Mouse (Mus musculus) forebrain, embryonic 15.5 days (tissue): ENCODE results near the gene Rogdi. TPM values are rescaled to one million over a fixed set of nuclear protein-coding genes. Genes with fewer than 3 reads are reported as not detected.

Source experiments
- ATAC-seq: fragments of 200-750 bp; cut with Nextera tagmentation; replicated peaks from 2 replicates; pipeline ENCODE4 v1.8.0; 2017; ENCODE audit warnings: mild to moderate bottlenecking, moderate TSS enrichment, moderate library complexity
- H3K27ac ChIP-seq: fragments of 300-500 bp; sonication (generic); replicated peaks from 2 replicates; pipeline ENCODE4 v1.5.1; 2015; ENCODE audit warnings: mild to moderate bottlenecking, inconsistent platforms
- H3K27me3 ChIP-seq: fragments of 300-500 bp; sonication (generic); 2 replicates; pipeline ENCODE4 v1.6.1; 2015; ENCODE audit warnings: inconsistent platforms
- H3K36me3 ChIP-seq: fragments of 300-500 bp; sonication (generic); 2 replicates; pipeline ENCODE4 v1.6.1; 2015; ENCODE audit warnings: mild to moderate bottlenecking, inconsistent platforms
- H3K4me1 ChIP-seq: fragments of 300-500 bp; sonication (generic); 2 replicates; pipeline ENCODE4 v1.6.1; 2015; ENCODE audit warnings: inconsistent platforms
- H3K4me2 ChIP-seq: fragments of 300-500 bp; sonication (generic); replicated peaks from 2 replicates; pipeline ENCODE4 v1.6.1; 2015; ENCODE audit warnings: mild to moderate bottlenecking, inconsistent platforms
- H3K4me3 ChIP-seq: fragments of 300-500 bp; sonication (generic); 2 replicates; pipeline ENCODE4 v1.5.1; 2015; ENCODE audit warnings: mild to moderate bottlenecking, inconsistent platforms
- H3K9ac ChIP-seq: fragments of 300-500 bp; sonication (generic); replicated peaks from 2 replicates; pipeline ENCODE4 v1.6.1; 2015; ENCODE audit warnings: mild to moderate bottlenecking, inconsistent platforms
- H3K9me3 ChIP-seq: fragments of 300-500 bp; sonication (generic); 2 replicates; pipeline ENCODE4 v1.6.1; 2016; ENCODE audit warnings: inconsistent platforms
- WGBS: fragments of 180-500 bp; shearing (Covaris S2); methylation state at CpG from one replicate; pipeline ENCODE4 v1.1.7; 2015; ENCODE audit warnings: mixed read lengths; 5-methylcytosine and 5-hydroxymethylcytosine counted together
- polyA plus RNA-seq: library from polyadenylated mRNA; unstranded; fragments of >200 nt; fragmentation: Nextera tagmentation; extraction: Ambion mirVana; gene quantifications from 2 replicates; pipeline ENCODE4 v1.2.1, GENCODE M21; 2015

Rogdi gene
- 91.4 and 99.8 TPM in 2 replicates for polyA plus RNA-seq

DNA sequence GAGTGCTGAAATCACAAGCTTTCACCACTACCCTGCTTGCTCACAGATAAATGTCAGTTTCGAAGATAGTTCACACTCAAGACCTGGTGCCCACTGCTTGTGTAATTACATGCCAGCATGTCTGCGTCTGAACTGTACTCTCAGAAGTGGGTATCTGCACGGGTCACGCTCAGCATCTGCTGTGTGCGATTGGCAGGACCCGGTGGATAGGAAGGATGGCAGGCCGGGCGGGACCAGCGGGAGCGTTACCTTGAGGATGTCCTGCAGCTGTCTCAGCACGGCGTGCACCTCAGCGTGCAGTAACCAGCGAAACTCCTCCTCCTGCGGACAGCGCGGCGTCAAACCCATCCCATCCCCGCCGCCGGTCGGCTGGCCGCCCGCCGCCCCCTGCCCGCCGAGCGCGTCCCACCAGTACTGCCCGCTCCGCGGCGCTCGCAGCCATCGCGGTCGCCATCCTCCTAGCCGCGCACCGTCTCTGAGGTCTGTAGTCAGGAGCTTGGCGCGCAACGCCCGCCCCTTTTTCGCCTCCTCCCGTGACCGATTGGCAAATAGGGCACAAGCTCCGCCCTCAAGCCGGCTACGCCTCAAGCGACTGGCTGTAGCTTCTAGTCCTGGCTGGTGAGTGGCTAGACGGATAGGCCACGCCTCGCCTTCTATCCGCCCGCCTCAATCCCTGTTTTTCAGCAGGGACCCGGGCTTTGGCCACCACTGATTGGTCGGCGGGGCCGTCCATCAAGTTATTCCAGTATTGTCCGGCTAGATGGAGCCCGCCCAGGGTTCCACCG is at the start of gene Rogdi:
Gene Rogdi (minus strand): TSS at position 500 of the 785 bp plus-strand sequence.
- Histone ChIP-seq H3K4me2 (peak within 1 kb of the TSS; percentile 67), H3K27me3 (no peaks in the 10 kb centered on the region), H3K4me3 (peak within 1 kb of the TSS; percentile 60), H3K27ac (peak within 1 kb of the TSS; percentile 77), H3K9ac (peak within 1 kb of the TSS; percentile 71), H3K9me3 (no peaks in the 10 kb centered on the region), H3K36me3 (peaks cover 39% of the 10 kb centered on the region), H3K4me1 (peaks cover 11% of the 10 kb centered on the region)
- WGBS = 1% methylated on average over 57 of the region's 63 CpGs
- peak; percentile 99 for ATAC-seq

DNA sequence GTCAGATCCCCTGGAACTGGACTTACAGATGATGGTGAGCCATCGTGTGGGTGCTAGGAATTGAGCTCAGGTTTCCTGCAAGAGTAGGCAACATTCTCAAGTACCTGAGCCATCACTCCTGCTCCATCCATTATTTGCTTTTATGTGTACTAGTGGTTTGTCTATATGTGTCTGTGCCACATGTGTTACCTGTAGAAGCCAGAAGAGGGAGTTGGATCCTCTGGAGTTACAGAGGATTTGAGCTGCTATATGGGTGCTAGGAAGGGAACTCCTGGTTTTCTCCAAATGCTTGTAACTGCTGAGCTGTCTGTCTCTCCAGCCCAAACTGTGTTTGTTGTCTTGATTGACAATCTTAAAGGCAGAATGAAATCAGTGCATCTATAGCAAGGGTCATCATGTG is 44.8 kb upstream of the Rogdi start:
- 90% methylated on average over 1 of the region's 1 CpGs for WGBS
- no peaks in the 10 kb centered on the region for H3K27me3 ChIP-seq
- H3K9me3 ChIP-seq = no peaks in the 10 kb centered on the region
- H3K4me2 ChIP-seq = no peak overlapping the region
- no peak for ATAC-seq
- H3K36me3 ChIP-seq = peaks cover 52% of the 10 kb centered on the region
- H3K4me1 ChIP-seq = 0 out of 2 replicates have a peak, but pooled peaks cover 5% of the 10 kb centered on the region
- H3K27ac ChIP-seq = no peak overlapping the region
- no peak overlapping the region for H3K4me3 ChIP-seq
- no peak overlapping the region for H3K9ac ChIP-seq

DNA sequence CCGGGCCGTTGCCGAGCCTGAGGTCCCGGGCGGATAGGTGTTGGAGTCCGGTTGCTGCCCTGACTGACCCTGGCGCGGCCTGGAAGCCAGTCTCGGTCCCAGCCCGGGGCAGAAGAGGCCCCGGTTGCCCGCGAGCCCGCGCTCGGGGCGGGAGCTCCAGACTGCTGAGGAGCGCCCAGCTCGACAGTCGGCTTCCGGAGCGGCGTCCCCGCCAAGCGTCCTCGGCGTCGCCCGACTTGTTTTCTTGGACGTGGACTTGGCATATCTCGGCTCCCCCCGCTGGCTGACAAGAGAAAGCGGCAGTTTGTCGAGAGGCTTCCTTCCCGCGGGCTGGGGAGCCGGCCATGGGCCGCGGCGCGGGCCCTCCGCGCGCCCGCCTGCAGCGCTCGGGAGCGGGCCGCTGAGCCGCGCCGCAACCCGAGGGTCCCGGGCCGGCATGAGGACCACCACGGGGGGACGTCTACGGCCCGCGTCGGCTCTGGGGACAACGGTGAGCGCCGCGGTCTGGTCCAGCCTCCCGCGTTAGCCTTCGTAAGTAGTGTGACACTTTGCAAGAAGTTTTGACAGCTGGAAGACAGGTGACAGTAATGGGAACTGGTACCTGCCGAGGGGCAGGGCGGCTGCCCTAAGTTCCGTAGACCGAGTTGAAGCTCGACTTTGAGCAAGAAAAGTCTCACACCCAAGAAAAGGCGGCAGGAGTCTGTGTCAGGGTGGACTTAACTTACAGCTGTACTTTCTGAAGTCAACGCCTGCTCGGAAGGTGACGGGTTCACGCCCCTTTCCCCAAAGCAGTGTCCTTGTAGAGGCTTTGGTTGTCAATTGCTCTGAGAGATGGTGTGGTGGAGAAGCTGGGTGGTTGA is 37.1 kb upstream of the Rogdi start:
- H3K4me2 ChIP-seq = peak overlapping the region; percentile 92
- H3K9ac ChIP-seq = peak overlapping the region; percentile 95
- H3K4me1 ChIP-seq = peaks cover 43% of the 10 kb centered on the region
- peak; percentile 71 for ATAC-seq
- H3K27ac ChIP-seq = peak overlapping the region; percentile 99
- H3K4me3 ChIP-seq = peak overlapping the region; percentile 97
- H3K27me3 ChIP-seq = no peaks in the 10 kb centered on the region
- WGBS = under 1% methylated on average over 77 of the region's 78 CpGs
- no peaks in the 10 kb centered on the region for H3K9me3 ChIP-seq
- H3K36me3 ChIP-seq = peaks cover 29% of the 10 kb centered on the region

DNA sequence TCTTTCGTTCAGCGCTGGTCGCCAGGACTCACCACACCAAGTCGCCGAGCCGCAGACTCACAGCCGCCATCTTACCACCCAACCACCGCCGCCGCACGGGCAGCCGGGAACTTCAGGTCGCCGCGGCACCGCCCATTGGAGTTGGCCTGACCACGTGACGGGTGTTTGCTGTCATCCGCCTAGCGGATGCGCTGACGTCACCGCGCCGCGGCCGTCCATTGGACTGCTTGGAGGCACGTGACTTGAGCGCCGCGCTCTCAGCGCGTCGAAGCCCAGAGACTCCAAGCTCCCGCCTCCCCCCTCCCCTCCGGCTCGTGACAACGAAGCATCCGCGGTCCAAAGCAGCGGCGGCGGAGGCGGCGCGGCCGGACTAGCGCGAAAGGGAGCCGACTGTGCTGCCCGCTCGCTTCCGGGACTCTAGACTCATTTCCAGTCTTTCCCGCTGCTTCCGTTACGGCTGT is 36.5 kb upstream of the Rogdi start, which contains the start of the genes Glyr1 and Ubn1:
Gene Glyr1 (minus strand): TSS at position 90 of the 461 bp plus-strand sequence.
Gene Ubn1 (plus strand): TSS at position 284 of the 461 bp plus-strand sequence.
- H3K27me3 ChIP-seq = no peaks in the 10 kb centered on the region
- peak within 1 kb of the TSS; percentile 97 for H3K4me3 ChIP-seq
- peak within 1 kb of the TSS; percentile 99 for H3K27ac ChIP-seq
- ATAC-seq = peak; percentile 99
- peak within 1 kb of the TSS; percentile 95 for H3K9ac ChIP-seq
- H3K9me3 ChIP-seq = no peaks in the 10 kb centered on the region
- H3K4me1 ChIP-seq = peaks cover 43% of the 10 kb centered on the region
- H3K36me3 ChIP-seq = peaks cover 29% of the 10 kb centered on the region
- under 1% methylated on average over 56 of the region's 56 CpGs for WGBS
- H3K4me2 ChIP-seq = peak within 1 kb of the TSS; percentile 92

DNA sequence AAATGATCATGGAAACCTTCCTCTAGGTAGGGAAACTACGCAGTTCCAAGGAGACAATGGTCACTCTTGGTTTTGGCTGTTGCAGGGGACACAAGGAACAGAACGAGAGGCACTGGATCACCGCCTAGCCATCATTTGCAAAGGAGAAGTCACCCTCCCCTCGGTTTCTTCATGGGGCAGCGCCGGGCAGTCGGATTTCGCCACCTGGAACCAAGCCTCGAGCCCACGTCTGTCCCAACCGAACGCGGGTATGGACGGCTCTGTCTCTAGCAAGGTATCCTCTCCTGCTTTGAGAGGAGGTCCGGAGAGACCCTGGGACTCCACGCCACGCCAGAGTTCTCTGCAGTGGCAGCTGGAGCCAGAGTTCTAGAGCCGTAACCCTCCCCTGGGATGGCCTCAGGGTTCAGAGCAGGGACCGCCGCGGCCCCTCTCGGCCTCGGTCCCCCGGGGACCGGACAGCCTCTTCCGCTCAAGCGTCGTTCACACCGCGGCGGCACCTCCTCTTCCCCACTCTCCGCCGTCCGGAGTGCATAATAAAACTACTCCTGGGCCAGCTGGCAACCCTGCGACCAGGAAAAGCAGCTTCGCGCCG is 35.9 kb upstream of the Rogdi start:
- WGBS = under 1% methylated on average over 38 of the region's 38 CpGs
- H3K4me2 ChIP-seq = peak overlapping the region; percentile 63
- peak overlapping the region; percentile 86 for H3K9ac ChIP-seq
- peak overlapping the region; percentile 82 for H3K27ac ChIP-seq
- H3K4me1 ChIP-seq = peaks cover 43% of the 10 kb centered on the region
- peak; percentile 70 for ATAC-seq
- H3K36me3 ChIP-seq = peaks cover 33% of the 10 kb centered on the region
- peak overlapping the region; percentile 97 for H3K4me3 ChIP-seq
- H3K27me3 ChIP-seq = no peaks in the 10 kb centered on the region
- H3K9me3 ChIP-seq = no peaks in the 10 kb centered on the region

DNA sequence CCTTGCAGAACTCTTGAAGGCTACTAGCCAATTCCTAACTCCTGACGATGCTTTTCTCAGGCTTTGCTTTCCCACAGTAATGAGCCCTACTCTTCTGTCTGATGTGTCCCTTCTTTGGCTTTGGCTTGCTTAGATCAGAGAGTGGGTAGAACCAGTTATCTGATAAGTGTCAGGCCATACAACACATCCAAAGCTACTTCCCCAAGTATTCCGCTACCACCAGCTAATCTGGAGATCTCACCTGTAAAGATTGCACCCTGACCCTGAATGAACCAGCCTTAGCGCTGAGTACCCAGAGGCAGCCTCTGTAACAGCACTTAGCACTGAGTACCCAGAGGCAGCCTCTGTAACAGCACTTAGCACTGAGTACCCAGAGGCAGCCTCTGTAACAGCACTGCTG is 32.0 kb upstream of the Rogdi start:
- H3K4me1 ChIP-seq = peaks cover 17% of the 10 kb centered on the region
- H3K27ac ChIP-seq = no peak overlapping the region
- H3K4me2 ChIP-seq = no peak overlapping the region
- no peaks in the 10 kb centered on the region for H3K9me3 ChIP-seq
- no peak overlapping the region for H3K4me3 ChIP-seq
- H3K9ac ChIP-seq = no peak overlapping the region
- no peaks in the 10 kb centered on the region for H3K27me3 ChIP-seq
- no peak for ATAC-seq
- H3K36me3 ChIP-seq = peaks cover 69% of the 10 kb centered on the region
- WGBS = 97% methylated on average over 3 of the region's 3 CpGs

DNA sequence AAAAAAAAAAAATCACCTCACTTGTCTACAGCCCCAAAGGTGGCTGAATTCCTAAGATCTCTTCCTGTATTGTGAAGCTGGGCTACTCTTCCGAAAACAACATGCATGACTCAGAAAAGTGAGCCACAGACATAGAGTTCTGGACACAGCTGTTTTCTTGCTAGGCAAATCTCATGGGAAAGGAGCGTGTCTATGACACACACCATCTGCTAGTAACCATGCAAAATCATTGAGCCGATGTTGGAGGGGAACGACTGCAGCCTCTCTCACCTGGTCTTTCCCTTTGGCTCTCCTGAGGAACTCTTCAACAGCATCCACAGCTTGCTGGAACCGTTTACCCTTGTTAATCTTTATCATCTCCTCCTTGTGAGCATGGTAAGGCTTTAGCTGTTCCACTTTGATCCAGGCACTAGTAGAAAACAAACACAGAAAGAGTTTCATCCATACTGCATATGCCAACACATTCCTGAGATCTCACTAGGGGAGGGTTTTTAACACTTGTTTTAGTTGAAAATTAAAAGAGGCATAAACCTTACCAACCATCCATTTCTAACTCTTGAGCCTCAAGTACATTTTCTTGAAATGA is 23.4 kb upstream of the Rogdi start:
- Histone ChIP-seq H3K27me3 (no peaks in the 10 kb centered on the region), H3K27ac (no peak overlapping the region), H3K9ac (no peak overlapping the region), H3K9me3 (no peaks in the 10 kb centered on the region), H3K4me1 (no peaks in the 10 kb centered on the region), H3K4me3 (no peak overlapping the region), H3K4me2 (no peak overlapping the region), H3K36me3 (peaks cover 96% of the 10 kb centered on the region)
- ATAC-seq = no peak
- whole genome bisulfite sequencing = 95% methylated on average over 5 of the region's 5 CpGs

DNA sequence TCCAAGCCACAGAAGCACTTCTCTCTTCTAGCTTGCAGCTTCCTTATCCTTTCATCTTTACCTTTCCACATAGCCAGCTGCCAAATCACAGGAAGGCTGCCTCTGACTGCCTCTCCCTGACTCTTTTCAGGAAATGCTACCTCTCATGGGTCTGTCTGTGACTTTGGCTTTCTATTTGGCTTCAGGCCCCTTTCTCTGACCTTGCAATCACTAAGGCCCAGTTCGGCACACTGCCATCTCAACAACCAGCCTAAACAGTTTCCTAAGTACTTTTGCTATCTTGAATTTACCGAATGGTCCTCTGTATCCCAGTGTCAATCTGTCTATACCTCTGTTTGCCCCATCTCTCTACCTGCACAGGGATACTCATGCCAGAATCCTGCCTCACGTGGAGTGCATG is 22.2 kb upstream of the Rogdi start:
- no peaks in the 10 kb centered on the region for H3K27me3 ChIP-seq
- no peak overlapping the region for H3K4me3 ChIP-seq
- no peaks in the 10 kb centered on the region for H3K4me1 ChIP-seq
- H3K9ac ChIP-seq = no peak overlapping the region
- 92% methylated on average over 3 of the region's 3 CpGs for WGBS
- no peaks in the 10 kb centered on the region for H3K9me3 ChIP-seq
- H3K36me3 ChIP-seq = peaks cover 96% of the 10 kb centered on the region
- no peak for ATAC-seq
- H3K27ac ChIP-seq = no peak overlapping the region
- no peak overlapping the region for H3K4me2 ChIP-seq

DNA sequence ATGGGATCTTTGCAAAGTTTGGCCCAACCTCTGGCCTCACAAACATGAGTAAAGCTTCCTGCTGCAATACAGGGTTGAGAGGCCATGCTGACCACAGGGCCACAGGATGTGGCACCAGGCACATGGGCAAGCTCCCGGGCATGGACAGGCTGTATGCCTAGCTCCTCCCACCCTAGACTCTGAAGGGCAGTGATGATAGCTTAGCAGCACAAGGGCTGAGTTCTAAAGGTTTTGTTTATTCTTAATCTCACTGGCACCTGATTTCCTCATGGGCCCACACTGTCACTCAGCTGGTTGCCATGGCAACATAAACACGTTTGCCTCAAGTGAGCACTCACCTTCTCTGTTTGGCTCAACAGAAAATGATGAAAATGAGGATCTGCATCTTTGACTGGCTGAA is 16.5 kb upstream of the Rogdi start:
- no peak overlapping the region for H3K27ac ChIP-seq
- H3K36me3 ChIP-seq = peaks cover 97% of the 10 kb centered on the region
- 60% methylated on average over 2 of the region's 2 CpGs for WGBS
- no peaks in the 10 kb centered on the region for H3K4me1 ChIP-seq
- ATAC-seq = no peak
- no peaks in the 10 kb centered on the region for H3K27me3 ChIP-seq
- H3K4me2 ChIP-seq = no peak overlapping the region
- no peak overlapping the region for H3K9ac ChIP-seq
- H3K4me3 ChIP-seq = no peak overlapping the region
- H3K9me3 ChIP-seq = no peaks in the 10 kb centered on the region

DNA sequence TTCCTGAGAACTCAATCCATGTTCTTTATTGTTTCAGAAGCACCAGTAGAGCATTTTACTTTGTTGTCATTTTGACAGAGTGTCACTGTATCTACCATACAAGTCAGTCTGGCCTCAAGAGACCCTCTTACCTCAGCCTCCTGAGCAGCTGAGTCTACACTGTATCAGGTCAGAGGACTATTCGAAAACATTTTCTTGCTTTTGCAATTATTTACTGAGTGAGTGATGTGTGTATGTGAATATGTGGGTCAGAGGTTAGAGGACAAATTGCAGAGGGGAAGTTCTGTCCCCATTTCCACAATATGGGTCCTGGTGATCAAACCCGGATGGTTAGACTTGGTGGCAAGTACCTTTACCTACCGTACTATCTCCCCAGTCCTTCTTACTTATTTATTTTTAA is 10.7 kb upstream of the Rogdi start:
- ATAC-seq = no peak
- Histone ChIP-seq H3K4me3 (no peak overlapping the region), H3K4me1 (no peaks in the 10 kb centered on the region), H3K9ac (no peak overlapping the region), H3K27ac (no peak overlapping the region), H3K27me3 (no peaks in the 10 kb centered on the region), H3K4me2 (no peak overlapping the region), H3K9me3 (no peaks in the 10 kb centered on the region), H3K36me3 (peaks cover 96% of the 10 kb centered on the region)
- 91% methylated on average over 3 of the region's 3 CpGs for WGBS

DNA sequence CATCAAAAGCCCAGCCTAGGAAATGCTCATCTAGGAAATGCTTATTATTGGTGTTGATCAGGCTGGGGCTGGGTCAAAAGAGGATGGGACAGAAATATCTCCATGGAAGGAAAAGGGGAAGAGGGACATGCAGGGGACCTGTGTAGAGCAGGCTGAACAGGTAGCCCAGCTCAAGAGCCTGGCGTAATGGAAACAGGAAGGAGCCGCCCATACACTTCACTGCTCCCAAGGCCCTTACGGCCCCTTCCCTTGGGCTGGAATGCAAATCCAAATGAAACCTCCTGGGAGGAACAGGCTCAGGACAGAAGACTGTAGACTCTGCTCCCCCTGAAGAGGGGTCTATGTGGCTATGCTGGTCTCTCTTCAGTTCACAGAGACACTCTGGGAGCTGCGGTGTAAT is 1.2 kb upstream of the Rogdi start:
- H3K9ac ChIP-seq = no peak overlapping the region
- no peak overlapping the region for H3K4me2 ChIP-seq
- no peak overlapping the region for H3K27ac ChIP-seq
- H3K4me3 ChIP-seq = no peak overlapping the region
- ATAC-seq = no peak
- WGBS = 94% methylated on average over 4 of the region's 4 CpGs
- H3K36me3 ChIP-seq = peaks cover 52% of the 10 kb centered on the region
- H3K27me3 ChIP-seq = no peaks in the 10 kb centered on the region
- peaks cover 11% of the 10 kb centered on the region for H3K4me1 ChIP-seq
- no peaks in the 10 kb centered on the region for H3K9me3 ChIP-seq
